Mouse (Mus musculus) neural tube, embryonic 14.5 days (tissue): Measurements from ENCODE around the gene Sdk1. TPM values are rescaled to one million over a fixed set of nuclear protein-coding genes. Genes with fewer than 3 reads are reported as not detected.
A peak's percentile ranks its signal among the peaks of the same experiment; 100 is the strongest.

Source experiments
- ATAC-seq: fragments of 200-750 bp; cut with Nextera tagmentation; 2 replicates; pipeline ENCODE4 v1.8.0; 2017; ENCODE audit warnings: low read depth, mild to moderate bottlenecking, moderate TSS enrichment, moderate library complexity
- H3K27ac ChIP-seq: fragments of 300-500 bp; sonication (generic); 2 replicates; pipeline ENCODE4 v1.5.1; 2014; ENCODE audit warnings: low read depth, mild to moderate bottlenecking, control low read depth, low read length, moderate library complexity, mixed read lengths
- H3K27me3 ChIP-seq: fragments of 300-500 bp; sonication (generic); 2 replicates; pipeline ENCODE4 v1.6.1; 2014; ENCODE audit warnings: low read length; ENCODE audit not compliant: control insufficient read depth, insufficient read depth
- H3K36me3 ChIP-seq: fragments of 300-500 bp; sonication (generic); 2 replicates; pipeline ENCODE4 v1.6.1; 2014; ENCODE audit warnings: low read length, mixed read lengths; ENCODE audit not compliant: control insufficient read depth, insufficient read depth
- H3K4me1 ChIP-seq: fragments of 300-500 bp; sonication (generic); 2 replicates; pipeline ENCODE4 v1.6.1; 2014; ENCODE audit warnings: low read length; ENCODE audit not compliant: control insufficient read depth, insufficient read depth
- H3K4me2 ChIP-seq: fragments of 300-500 bp; sonication (generic); 2 replicates; pipeline ENCODE4 v1.6.1; 2014; ENCODE audit warnings: mild to moderate bottlenecking, low read depth, low read length, control low read depth
- H3K4me3 ChIP-seq: fragments of 300-500 bp; sonication (generic); 2 replicates; pipeline ENCODE4 v1.5.1; 2014; ENCODE audit warnings: low read depth, low read length, control low read depth, mixed read lengths
- H3K9ac ChIP-seq: fragments of 300-500 bp; sonication (generic); replicated peaks from 2 replicates; pipeline ENCODE4 v1.6.1; 2014; ENCODE audit warnings: low read depth, mild to moderate bottlenecking, control low read depth, low read length, mixed read lengths
- H3K9me3 ChIP-seq: fragments of 300-500 bp; sonication (generic); 2 replicates; pipeline ENCODE4 v1.6.1; 2016; ENCODE audit warnings: low read length; ENCODE audit not compliant: control insufficient read depth
- WGBS: fragments of 180-500 bp; shearing (Covaris S2); extraction: QIAGEN DNeasy Blood & Tissue Kit; methylation state at CpG from one replicate; pipeline ENCODE4 v1.1.7; 2014; 5-methylcytosine and 5-hydroxymethylcytosine counted together
- polyA plus RNA-seq: library from polyadenylated mRNA; unstranded; fragments of >200 nt; fragmentation: Nextera tagmentation; extraction: Ambion mirVana; gene quantifications from 2 replicates; pipeline ENCODE4 v1.2.1, GENCODE M21; 2014

The Sdk1 gene
- polyA plus RNA-seq, 1 experiment from 2014 or later: 3.1 TPM

DNA sequence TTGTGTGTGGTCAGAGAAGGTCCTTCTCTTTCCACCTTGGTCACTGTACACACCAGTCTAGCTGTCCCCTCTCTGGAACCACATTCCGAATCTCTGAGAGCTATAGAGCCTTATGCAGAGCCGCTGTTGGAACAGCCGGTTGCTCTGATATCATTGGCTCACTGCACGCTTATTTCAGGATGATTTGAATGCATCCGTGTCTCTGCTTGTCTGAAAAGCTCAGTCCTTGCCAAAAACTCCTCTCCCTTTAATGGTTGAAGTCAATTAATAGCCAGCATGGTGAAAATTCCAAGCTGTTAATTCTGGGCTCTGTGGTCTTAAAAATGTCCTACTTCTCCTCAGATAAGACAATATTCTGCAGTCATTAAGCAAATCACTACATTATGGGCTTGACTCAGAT is 974.7 kb downstream of the Sdk1 start:
- WGBS: 43% methylated on average over 5 of the region's 5 CpGs
- Histone ChIP-seq H3K27me3 (no peaks in the 10 kb centered on the region), H3K9ac (no peak overlapping the region), H3K36me3 (no peaks in the 10 kb centered on the region), H3K9me3 (no peaks in the 10 kb centered on the region), H3K4me2 (no peak overlapping the region), H3K4me1 (0 out of 2 replicates have a peak, but pooled peaks cover 4% of the 10 kb centered on the region), H3K4me3 (no peak overlapping the region), H3K27ac (no peak overlapping the region)
- ATAC-seq: no peak

DNA sequence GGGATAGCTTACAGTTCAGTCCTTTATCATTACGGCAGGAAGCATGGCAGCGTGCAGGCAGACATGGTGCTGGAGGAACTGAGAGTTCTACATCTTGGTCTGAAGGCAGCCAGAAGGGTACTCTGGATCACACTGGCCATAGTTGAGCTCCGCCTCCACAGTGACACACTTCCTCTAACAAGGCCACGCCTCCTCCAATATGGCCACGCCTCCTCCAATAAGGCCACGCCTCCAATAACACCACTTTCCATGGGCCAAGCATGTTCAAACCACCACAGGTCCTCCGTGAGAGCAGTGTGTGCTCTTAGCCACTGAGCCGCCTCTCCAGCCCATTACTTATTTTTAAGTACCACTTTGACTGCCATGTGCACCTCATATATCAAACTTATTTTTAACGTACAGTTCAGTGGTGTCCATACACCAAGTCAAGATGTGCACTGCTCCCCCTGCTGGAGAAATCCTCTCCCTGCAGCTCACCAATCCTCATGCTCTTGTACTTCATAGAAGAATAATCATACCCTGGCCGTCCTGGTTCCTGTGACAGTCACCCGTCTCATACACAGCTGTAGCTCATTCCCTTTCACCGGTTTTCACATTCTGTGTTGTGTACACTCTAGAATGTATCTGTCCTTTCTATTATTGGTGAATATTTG is 979.7 kb downstream of the Sdk1 start:
- H3K4me2 ChIP-seq: no peak overlapping the region
- H3K4me3 ChIP-seq: no peak overlapping the region
- 88% methylated on average over 12 of the region's 12 CpGs for WGBS
- no peaks in the 10 kb centered on the region for H3K4me1 ChIP-seq
- no peaks in the 10 kb centered on the region for H3K27me3 ChIP-seq
- no peak for ATAC-seq
- H3K9me3 ChIP-seq: no peaks in the 10 kb centered on the region
- H3K9ac ChIP-seq: no peak overlapping the region
- H3K27ac ChIP-seq: no peak overlapping the region
- H3K36me3 ChIP-seq: no peaks in the 10 kb centered on the region

DNA sequence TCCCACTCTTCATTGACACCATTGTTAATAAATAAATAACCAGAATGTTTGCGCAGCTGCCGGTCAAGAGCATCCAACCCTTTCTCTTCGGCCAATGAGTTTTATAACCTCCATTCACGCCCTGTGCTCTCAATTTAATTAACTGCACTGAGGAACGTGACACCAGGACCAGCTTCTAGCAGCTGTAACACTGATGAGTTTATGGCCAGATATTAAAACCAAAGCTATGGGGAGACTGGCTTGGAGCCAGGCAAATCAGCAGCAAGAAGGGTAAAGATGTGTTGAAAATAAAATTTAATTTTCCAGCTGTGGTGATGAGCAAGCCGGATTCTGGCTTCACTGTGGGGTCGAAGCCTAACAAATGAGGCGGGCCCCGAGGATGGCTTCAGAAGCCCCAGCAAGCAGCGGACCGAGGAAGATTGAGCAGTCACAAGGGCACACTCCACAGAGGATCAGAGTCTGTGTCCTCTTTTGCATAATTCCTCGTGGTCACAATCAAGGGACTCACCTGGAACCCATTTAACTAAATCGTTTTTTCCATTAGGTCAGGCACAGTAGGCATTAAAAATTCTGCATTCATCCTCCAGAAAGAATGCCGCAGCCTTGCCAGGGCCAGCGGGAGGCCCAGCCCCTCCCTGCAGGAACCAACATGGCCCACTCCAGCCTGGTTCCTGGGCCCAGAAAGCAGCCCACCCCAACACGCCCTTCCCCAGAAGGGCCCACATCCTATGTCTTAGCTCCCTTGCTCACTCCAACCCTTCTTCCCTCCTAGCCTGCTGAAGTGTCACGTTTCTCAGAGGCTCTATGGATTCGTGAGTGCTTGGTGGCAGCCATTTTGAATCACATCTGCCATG is 987.9 kb downstream of the Sdk1 start:
- no peak overlapping the region for H3K4me2 ChIP-seq
- no peaks in the 10 kb centered on the region for H3K36me3 ChIP-seq
- no peak overlapping the region for H3K4me3 ChIP-seq
- WGBS: 37% methylated on average over 18 of the region's 18 CpGs
- H3K9me3 ChIP-seq: no peaks in the 10 kb centered on the region
- H3K27me3 ChIP-seq: no peaks in the 10 kb centered on the region
- H3K27ac ChIP-seq: peak overlapping the region; percentile 52
- ATAC-seq: peak; percentile 44; the same call in 1 of the 2 replicates
- H3K4me1 ChIP-seq: peaks cover 5% of the 10 kb centered on the region; the same call in 1 of the 2 replicates
- no peak overlapping the region for H3K9ac ChIP-seq

DNA sequence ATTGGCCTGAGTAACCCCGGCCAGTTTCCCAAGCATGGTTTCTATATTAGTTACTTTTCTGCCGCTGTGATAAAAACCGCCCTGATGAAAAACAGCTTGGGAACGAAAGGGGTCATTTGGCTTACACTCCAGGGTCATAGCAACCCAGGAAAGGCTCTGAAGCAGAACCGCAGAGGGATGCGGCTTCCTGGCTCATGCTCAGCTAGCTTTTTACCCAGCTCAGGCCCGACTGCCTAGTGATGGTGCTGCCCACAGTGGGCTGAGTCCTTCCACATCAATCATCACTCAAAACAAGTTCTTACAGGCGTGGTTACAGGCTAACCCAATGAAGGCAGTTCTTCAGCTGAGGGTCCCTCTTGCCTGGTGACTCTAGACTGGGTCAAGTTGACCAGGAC is 988.5 kb downstream of the Sdk1 start:
- Histone ChIP-seq H3K27me3 (no peaks in the 10 kb centered on the region), H3K4me2 (no peak overlapping the region), H3K9me3 (no peaks in the 10 kb centered on the region), H3K36me3 (no peaks in the 10 kb centered on the region), H3K4me3 (no peak overlapping the region), H3K27ac (no peak overlapping the region), H3K9ac (no peak overlapping the region), H3K4me1 (peaks cover 5% of the 10 kb centered on the region; the same call in 1 of the 2 replicates)
- WGBS: 77% methylated on average over 8 of the region's 8 CpGs
- no peak for ATAC-seq

DNA sequence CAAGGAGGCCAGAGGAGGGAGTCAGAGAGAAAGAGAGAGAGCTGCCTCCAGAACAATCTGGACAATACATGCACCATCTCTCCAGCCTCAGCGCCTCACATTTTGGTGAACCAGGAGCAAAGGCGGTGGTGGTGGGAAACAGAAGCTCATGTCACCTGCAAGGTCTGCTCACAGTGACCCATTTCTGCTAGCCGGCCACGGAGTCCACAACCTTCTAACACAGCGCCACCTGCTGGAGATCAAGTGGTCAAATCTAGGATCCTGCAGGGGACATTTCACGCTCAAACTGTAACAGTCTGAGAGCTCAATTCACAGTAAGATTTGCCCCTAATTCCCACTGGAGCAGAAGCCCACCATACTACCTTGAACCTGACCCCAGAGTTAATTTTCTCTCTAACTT is 999.0 kb downstream of the Sdk1 start:
- Histone ChIP-seq H3K27ac (no peak overlapping the region), H3K4me1 (peaks cover 6% of the 10 kb centered on the region; the same call in 1 of the 2 replicates), H3K4me2 (no peak overlapping the region), H3K4me3 (no peak overlapping the region), H3K9me3 (no peaks in the 10 kb centered on the region), H3K9ac (no peak overlapping the region), H3K36me3 (no peaks in the 10 kb centered on the region), H3K27me3 (no peaks in the 10 kb centered on the region)
- ATAC-seq: no peak
- 90% methylated on average over 6 of the region's 6 CpGs for WGBS

DNA sequence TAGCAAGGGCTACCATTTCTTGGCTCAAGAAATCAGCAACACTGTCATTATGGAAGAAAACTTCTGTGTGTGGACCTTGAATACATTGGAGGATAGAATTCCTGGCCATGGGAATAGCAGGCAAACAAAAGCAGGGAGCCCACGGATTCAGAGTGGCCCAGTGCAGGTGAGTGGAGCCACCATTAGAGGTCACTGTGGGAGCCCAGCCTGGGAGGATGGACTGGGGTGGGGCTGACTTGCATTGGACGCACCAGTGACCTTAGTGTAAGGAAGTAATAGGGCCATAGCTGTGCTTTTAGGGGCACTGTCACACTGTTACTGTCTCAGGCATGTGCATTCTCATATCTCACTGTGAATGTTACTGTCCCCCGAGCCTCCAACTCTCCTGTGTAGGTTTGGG is 1001.3 kb downstream of the Sdk1 start:
- H3K36me3 ChIP-seq: no peaks in the 10 kb centered on the region
- no peak for ATAC-seq
- WGBS: 38% methylated on average over 3 of the region's 3 CpGs
- H3K4me2 ChIP-seq: no peak overlapping the region
- H3K9ac ChIP-seq: no peak overlapping the region
- no peaks in the 10 kb centered on the region for H3K9me3 ChIP-seq
- H3K27ac ChIP-seq: no peak overlapping the region
- no peaks in the 10 kb centered on the region for H3K27me3 ChIP-seq
- peaks cover 6% of the 10 kb centered on the region; the same call in 1 of the 2 replicates for H3K4me1 ChIP-seq
- H3K4me3 ChIP-seq: no peak overlapping the region

DNA sequence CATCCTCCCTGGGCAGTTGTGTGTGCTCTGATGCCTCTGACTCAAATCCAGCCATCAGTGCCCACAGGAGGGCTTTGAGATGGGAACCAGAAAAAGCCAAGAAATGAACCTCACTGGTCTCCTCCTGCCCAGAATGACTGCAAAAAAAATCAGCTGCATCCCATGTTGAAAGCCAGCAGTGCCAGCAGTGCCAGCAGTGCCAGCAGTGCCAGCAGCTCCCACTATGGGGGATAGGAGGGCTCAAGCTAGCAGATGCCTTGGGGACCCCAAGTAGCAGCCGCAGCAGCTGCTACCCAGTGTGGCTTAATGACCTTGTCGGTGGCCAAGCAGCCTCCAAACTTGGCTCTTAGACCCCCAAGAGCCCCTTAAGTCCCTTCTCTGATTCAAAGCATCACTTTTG is 1001.8 kb downstream of the Sdk1 start:
- no peaks in the 10 kb centered on the region for H3K27me3 ChIP-seq
- no peak overlapping the region for H3K4me3 ChIP-seq
- H3K36me3 ChIP-seq: no peaks in the 10 kb centered on the region
- no peaks in the 10 kb centered on the region for H3K9me3 ChIP-seq
- no peak for ATAC-seq
- no peak overlapping the region for H3K27ac ChIP-seq
- no peak overlapping the region for H3K9ac ChIP-seq
- WGBS: 69% methylated on average over 2 of the region's 2 CpGs
- no peak overlapping the region for H3K4me2 ChIP-seq
- peaks cover 6% of the 10 kb centered on the region; the same call in 1 of the 2 replicates for H3K4me1 ChIP-seq

DNA sequence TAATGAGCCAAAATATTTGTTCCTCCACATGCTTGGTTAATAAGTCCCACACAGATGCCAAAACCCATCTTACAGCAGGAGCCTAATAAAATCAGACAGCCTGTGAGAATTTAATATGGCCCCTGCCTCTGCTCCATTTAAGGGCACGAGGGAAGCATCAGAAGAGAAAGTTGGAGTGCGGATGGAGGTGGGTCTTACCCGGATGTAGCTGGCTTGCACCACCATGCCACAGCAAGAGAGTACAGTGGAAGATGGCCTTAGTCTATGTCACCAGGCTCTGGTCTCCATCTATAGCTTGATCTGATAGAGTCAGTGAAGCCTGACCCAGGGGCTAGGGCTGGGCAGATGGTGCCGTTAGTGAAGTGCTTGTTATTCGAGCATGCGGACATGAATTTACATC is 1014.9 kb downstream of the Sdk1 start:
- H3K9ac ChIP-seq: no peak overlapping the region
- no peak overlapping the region for H3K27ac ChIP-seq
- no peak overlapping the region for H3K4me3 ChIP-seq
- H3K27me3 ChIP-seq: no peaks in the 10 kb centered on the region
- ATAC-seq: no peak
- H3K9me3 ChIP-seq: no peaks in the 10 kb centered on the region
- no peaks in the 10 kb centered on the region for H3K36me3 ChIP-seq
- no peak overlapping the region for H3K4me2 ChIP-seq
- no peaks in the 10 kb centered on the region for H3K4me1 ChIP-seq
- WGBS: 62% methylated on average over 6 of the region's 6 CpGs

DNA sequence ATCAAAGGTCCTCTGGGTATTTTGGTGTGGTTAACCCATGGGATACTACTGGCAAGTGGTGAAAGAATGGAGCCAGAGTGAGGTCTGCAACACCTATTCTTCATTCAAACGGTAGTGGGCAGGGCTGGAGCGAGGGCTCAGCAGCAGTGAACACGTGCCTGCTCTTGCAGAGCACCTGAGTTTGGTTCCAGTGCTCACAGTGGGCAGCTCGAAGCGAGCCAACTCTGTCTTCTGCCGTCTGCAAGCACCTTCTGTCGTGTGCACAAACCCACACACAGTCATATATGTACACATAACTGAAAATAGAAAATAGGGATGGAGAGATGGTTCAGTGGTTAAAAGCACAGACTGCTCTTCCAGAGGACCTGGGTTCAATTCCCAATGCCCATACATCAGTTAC is 1017.4 kb downstream of the Sdk1 start:
- Histone ChIP-seq H3K27me3 (no peaks in the 10 kb centered on the region), H3K4me3 (no peak overlapping the region), H3K27ac (no peak overlapping the region), H3K9ac (no peak overlapping the region), H3K36me3 (no peaks in the 10 kb centered on the region), H3K9me3 (no peaks in the 10 kb centered on the region), H3K4me1 (no peaks in the 10 kb centered on the region), H3K4me2 (no peak overlapping the region)
- ATAC-seq: no peak
- WGBS: 85% methylated on average over 7 of the region's 7 CpGs
